Mouse (Mus musculus) c-Kit-negative CD71-positive TER-119-positive erythroid progenitor cells, embryonic 14.5 days (primary cell): Measurements from ENCODE around the gene Vmn1r172.
"Not testable (repeated sequence)": the region's sequence is repeated elsewhere in the genome, so short reads cannot be mapped to it uniquely, and the experiment has no call there.

Experiments
- DNase-seq: peaks from one replicate; pipeline ENCODE4 v3.0.0-alpha.2; 2013; ENCODE audit warnings: low read depth, low spot score

Vmn1r172 gene

DNA sequence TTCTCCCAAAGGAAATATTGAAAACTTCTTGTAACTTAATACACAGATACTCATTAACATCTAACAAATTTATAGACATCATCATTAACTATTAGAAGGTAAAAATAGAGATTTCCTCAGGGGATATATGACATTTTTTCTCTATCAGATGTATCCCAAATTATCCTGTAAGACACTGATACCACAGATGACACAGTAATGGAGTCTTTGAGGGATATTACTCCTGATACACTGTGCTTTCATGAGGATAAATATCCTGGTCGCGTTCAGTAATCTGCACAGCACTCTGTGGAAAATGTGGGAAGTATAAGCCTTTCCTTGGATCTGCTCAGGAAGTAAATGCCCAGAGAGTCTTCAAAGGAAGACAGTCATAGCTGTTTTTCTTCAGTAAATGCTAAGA lies at the start of gene Vmn1r172:
Vmn1r172 (plus strand) TSS at position 301 of the 400 bp plus-strand sequence.
- no peak for DNase-seq

DNA sequence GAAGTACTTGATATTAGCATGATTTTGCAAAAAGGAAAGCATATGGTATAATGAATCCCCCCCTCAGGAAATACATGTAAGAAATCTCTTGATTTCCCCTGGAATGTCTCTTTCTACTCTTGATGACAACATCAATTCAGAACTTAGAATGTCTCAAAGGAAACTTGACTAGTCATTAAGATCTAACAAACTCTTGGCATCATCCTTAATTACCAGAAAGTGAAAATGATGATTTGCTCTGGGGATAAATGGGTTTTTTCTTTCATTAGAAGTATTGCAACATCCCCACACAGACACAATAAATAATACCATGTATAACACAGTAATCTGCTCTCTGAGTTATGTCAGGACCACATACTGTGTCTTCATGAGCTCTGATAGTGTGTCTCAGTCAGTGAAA lies 27.7 kb upstream of the Vmn1r172 start, which contains the start of gene Vmn1r171:
Vmn1r171 (plus strand) TSS at position 301 of the 400 bp plus-strand sequence.
- DNase-seq, result no peak

DNA sequence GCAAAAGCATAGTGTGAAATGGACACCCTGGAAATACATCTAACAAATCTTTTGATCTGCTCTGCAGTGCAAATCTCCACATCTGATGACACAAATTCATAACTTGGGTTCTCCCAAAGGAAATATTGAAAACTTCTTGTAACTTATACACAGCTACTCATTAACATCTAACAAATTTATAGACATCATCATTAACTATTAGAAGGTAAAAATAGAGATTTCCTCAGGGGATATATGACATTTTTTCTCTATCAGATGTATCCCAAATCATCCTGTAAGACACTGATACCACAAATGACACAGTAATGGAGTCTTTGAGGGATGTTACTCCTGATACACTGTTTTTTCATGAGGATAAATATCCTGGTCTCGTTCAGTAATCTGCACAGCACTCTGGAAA lies 42.3 kb downstream of the Vmn1r172 start, which contains the start of gene Vmn1r173:
Vmn1r173 (plus strand) TSS at position 301 of the 400 bp plus-strand sequence.
- not testable (repeated sequence) for DNase-seq
